Mouse (Mus musculus) midbrain, postnatal 0 days (tissue): ENCODE measurements around the gene Slc37a3. TPM values are rescaled to one million over a fixed set of nuclear protein-coding genes. Genes with fewer than 3 reads are reported as not detected.

Source experiments
- ATAC-seq: fragments of 200-750 bp; cut with Nextera tagmentation; 2 replicates; pipeline ENCODE4 v1.8.0; 2017; ENCODE audit warnings: moderate number of reproducible peaks, mild to moderate bottlenecking, moderate TSS enrichment, moderate library complexity; ENCODE audit not compliant: low FRiP score
- DNase-seq: peaks from one replicate; pipeline ENCODE4 v3.0.0-alpha.2; 2015; ENCODE audit warnings: low spot score
- H3K27ac ChIP-seq: fragments of 300-500 bp; sonication (generic); 2 replicates; pipeline ENCODE4 v1.5.1; 2014; ENCODE audit warnings: low read depth, mild to moderate bottlenecking, low read length, mixed read lengths
- H3K27me3 ChIP-seq: fragments of 300-500 bp; sonication (generic); 2 replicates; pipeline ENCODE4 v1.6.1; 2014; ENCODE audit warnings: low read length, control low read depth, mixed read lengths; ENCODE audit not compliant: insufficient read depth
- H3K36me3 ChIP-seq: fragments of 300-500 bp; sonication (generic); 2 replicates; pipeline ENCODE4 v1.6.1; 2014; ENCODE audit warnings: low read length, control low read depth, mixed read lengths; ENCODE audit not compliant: insufficient read depth
- H3K4me1 ChIP-seq: fragments of 300-500 bp; sonication (generic); 2 replicates; pipeline ENCODE4 v1.6.1; 2014; ENCODE audit warnings: mild to moderate bottlenecking, control low read depth, antibody characterized with exemption, low read length, mixed read lengths; ENCODE audit not compliant: insufficient read depth
- H3K4me2 ChIP-seq: fragments of 300-500 bp; sonication (generic); 2 replicates; pipeline ENCODE4 v1.6.1; 2014; ENCODE audit warnings: low read depth, mild to moderate bottlenecking, low read length, mixed read lengths; ENCODE audit not compliant: poor library complexity, severe bottlenecking
- H3K4me3 ChIP-seq: fragments of 300-500 bp; sonication (generic); 2 replicates; pipeline ENCODE4 v1.5.1; 2014; ENCODE audit warnings: low read depth, mild to moderate bottlenecking, low read length, moderate library complexity
- H3K9ac ChIP-seq: fragments of 300-500 bp; sonication (generic); replicated peaks from 2 replicates; pipeline ENCODE4 v1.6.1; 2014; ENCODE audit warnings: mild to moderate bottlenecking, low read length, moderate library complexity, mixed read lengths; ENCODE audit not compliant: poor library complexity, severe bottlenecking
- H3K9me3 ChIP-seq: fragments of 300-500 bp; sonication (generic); 2 replicates; pipeline ENCODE4 v1.6.1; 2016; ENCODE audit warnings: low read length, control low read depth
- CTCF ChIP-seq: IDR thresholded peaks from 2 replicates; pipeline ENCODE4 v1.5.1; 2016; ENCODE audit warnings: antibody characterized with exemption, mild to moderate bottlenecking
- WGBS: fragments of 180-500 bp; shearing (Covaris S2); extraction: QIAGEN DNeasy Blood & Tissue Kit; methylation state at CpG from one replicate; pipeline ENCODE4 v1.1.7; 2014; 5-methylcytosine and 5-hydroxymethylcytosine counted together
- polyA plus RNA-seq: library from polyadenylated mRNA; unstranded; fragments of >200 nt; fragmentation: Nextera tagmentation; extraction: Ambion mirVana; gene quantifications from 2 replicates; pipeline ENCODE4 v1.2.1, GENCODE M21; 2015
- total RNA-seq: library from RNA; depleted of rRNA; stranded (reverse); fragments of >200 nt; gene quantifications from 2 replicates; pipeline ENCODE4 v1.2.3, GENCODE M21; 2014; rRNA removed

The Slc37a3 gene
- total and polyA plus RNA-seq, 2 experiments from 2014 or later: 38.1 to 54.6 TPM

GRCm38 (mm10) chr6:39287782-39288181 is 89.7 kb downstream of the Slc37a3 start:
- no peak for TF ChIP-seq CTCF
- H3K27me3 ChIP-seq: no peaks in the 10 kb centered on the region
- H3K9ac ChIP-seq: no peak overlapping the region
- H3K36me3 ChIP-seq: no peaks in the 10 kb centered on the region
- DNase-seq: no peak
- H3K9me3 ChIP-seq: no peaks in the 10 kb centered on the region
- no peak overlapping the region for H3K27ac ChIP-seq
- no peak overlapping the region for H3K4me2 ChIP-seq
- no peaks in the 10 kb centered on the region for H3K4me1 ChIP-seq
- 79% methylated on average over 3 of the region's 3 CpGs for WGBS
- no peak for ATAC-seq
- no peak overlapping the region for H3K4me3 ChIP-seq

GRCm38 (mm10) chr6:39286732-39287083 is 90.8 kb downstream of the Slc37a3 start:
- no peaks in the 10 kb centered on the region for H3K27me3 ChIP-seq
- 37% methylated on average over 5 of the region's 5 CpGs for WGBS
- no peak overlapping the region for H3K27ac ChIP-seq
- H3K9ac ChIP-seq: no peak overlapping the region
- ATAC-seq (no peak), DNase-seq (no peak)
- H3K36me3 ChIP-seq: no peaks in the 10 kb centered on the region
- no peaks in the 10 kb centered on the region for H3K4me1 ChIP-seq
- H3K9me3 ChIP-seq: no peaks in the 10 kb centered on the region
- H3K4me2 ChIP-seq: no peak overlapping the region
- TF ChIP-seq CTCF: no peak
- H3K4me3 ChIP-seq: no peak overlapping the region

- Histone ChIP-seq H3K9me3 (no peaks in the 10 kb centered on the region), H3K4me1 (no peaks in the 10 kb centered on the region), H3K4me2 (no peak overlapping the region), H3K27me3 (no peaks in the 10 kb centered on the region), H3K27ac (no peak overlapping the region), H3K4me3 (no peak overlapping the region), H3K9ac (no peak overlapping the region), H3K36me3 (no peaks in the 10 kb centered on the region)
- no peak for TF ChIP-seq CTCF
- DNase-seq: no peak
- 39% methylated on average over 6 of the region's 9 CpGs for WGBS
- ATAC-seq: no peak
These were observed 91.3 kb downstream of the Slc37a3 start for GRCm38 (mm10) chr6:39286053-39286731.

GRCm38 (mm10) chr6:39284836-39285235 is 92.6 kb downstream of the Slc37a3 start:
- 87% methylated on average over 3 of the region's 3 CpGs for WGBS
- Histone ChIP-seq H3K4me1 (no peaks in the 10 kb centered on the region), H3K9ac (no peak overlapping the region), H3K27ac (no peak overlapping the region), H3K27me3 (no peaks in the 10 kb centered on the region), H3K9me3 (no peaks in the 10 kb centered on the region), H3K4me3 (no peak overlapping the region), H3K4me2 (no peak overlapping the region), H3K36me3 (no peaks in the 10 kb centered on the region)
- no peak for DNase-seq
- TF ChIP-seq CTCF: no peak
- no peak for ATAC-seq

Other genes starting within 250 kb of the Slc37a3 start
- gene Kdm7a, start 170.9 kb downstream of the Slc37a3 start, total RNA-seq: 5.4 and 7.8 TPM in 2 replicates
- gene Kdm7a, start 170.9 kb downstream of the Slc37a3 start, polyA plus RNA-seq: 1.1 and 1.5 TPM in 2 replicates
- gene Rab19, start 3.5 kb upstream of the Slc37a3 start, total RNA-seq: 0.24 TPM in 1 of 2 replicates, not detected in the other
- gene Rab19, start 3.5 kb upstream of the Slc37a3 start, polyA plus RNA-seq: 0.25 TPM in 1 of 2 replicates, not detected in the other
- 201 and 269 TPM in 2 replicates for gene Mkrn1, start 42.8 kb upstream of the Slc37a3 start, total RNA-seq
- 232 and 238 TPM in 2 replicates for gene Mkrn1, start 42.8 kb upstream of the Slc37a3 start, polyA plus RNA-seq
- gene Dennd2a, start 180.2 kb upstream of the Slc37a3 start, total RNA-seq: 15.9 and 22.4 TPM in 2 replicates
- 7.8 and 9.8 TPM in 2 replicates for gene Dennd2a, start 180.2 kb upstream of the Slc37a3 start, polyA plus RNA-seq
- gene Adck2, start 196.2 kb upstream of the Slc37a3 start, total RNA-seq: 16.9 and 31.0 TPM in 2 replicates
- 44.9 and 45.9 TPM in 2 replicates for gene Adck2, start 196.2 kb upstream of the Slc37a3 start, polyA plus RNA-seq
- gene Gm42420, start 208.1 kb upstream of the Slc37a3 start, total RNA-seq: not detected in 2 replicates
- gene Gm42420, start 208.1 kb upstream of the Slc37a3 start, polyA plus RNA-seq: 1.5 and 1.8 TPM in 2 replicates
- 234 and 290 TPM in 2 replicates for gene Ndufb2, start 214.9 kb upstream of the Slc37a3 start, total RNA-seq
- gene Ndufb2, start 214.9 kb upstream of the Slc37a3 start, polyA plus RNA-seq: 589 and 646 TPM in 2 replicates